Mouse (Mus musculus): ENCODE data around the gene Hist1h2bc.

Hist1h2bc gene

GRCm38 (mm10) chr13:23738041-23738440, 54.0 kb downstream of the Hist1h2bc start:
- DNase-seq, result peak; percentile 26 to 48

DNA sequence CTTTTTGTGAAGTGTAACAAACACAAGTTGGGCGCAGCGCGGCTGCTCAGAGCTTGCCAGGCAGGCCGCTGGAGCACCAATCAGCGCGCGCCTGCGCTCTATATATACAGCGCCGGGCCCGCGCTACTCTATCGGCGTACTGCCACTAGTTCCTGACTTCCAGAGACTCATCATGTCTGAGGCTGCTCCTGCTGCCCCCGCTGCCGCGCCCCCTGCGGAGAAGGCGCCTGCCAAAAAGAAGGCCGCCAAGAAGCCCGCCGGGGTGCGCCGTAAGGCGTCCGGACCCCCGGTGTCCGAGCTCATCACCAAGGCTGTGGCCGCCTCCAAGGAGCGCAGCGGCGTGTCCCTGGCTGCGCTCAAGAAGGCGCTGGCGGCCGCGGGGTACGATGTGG, 54.7 kb downstream of the Hist1h2bc start, which contains the start of gene Hist1h1c:
Hist1h1c (plus strand) TSS at position 132 of the 392 bp plus-strand sequence.
- DNase-seq, result peak; percentile 90

DNA sequence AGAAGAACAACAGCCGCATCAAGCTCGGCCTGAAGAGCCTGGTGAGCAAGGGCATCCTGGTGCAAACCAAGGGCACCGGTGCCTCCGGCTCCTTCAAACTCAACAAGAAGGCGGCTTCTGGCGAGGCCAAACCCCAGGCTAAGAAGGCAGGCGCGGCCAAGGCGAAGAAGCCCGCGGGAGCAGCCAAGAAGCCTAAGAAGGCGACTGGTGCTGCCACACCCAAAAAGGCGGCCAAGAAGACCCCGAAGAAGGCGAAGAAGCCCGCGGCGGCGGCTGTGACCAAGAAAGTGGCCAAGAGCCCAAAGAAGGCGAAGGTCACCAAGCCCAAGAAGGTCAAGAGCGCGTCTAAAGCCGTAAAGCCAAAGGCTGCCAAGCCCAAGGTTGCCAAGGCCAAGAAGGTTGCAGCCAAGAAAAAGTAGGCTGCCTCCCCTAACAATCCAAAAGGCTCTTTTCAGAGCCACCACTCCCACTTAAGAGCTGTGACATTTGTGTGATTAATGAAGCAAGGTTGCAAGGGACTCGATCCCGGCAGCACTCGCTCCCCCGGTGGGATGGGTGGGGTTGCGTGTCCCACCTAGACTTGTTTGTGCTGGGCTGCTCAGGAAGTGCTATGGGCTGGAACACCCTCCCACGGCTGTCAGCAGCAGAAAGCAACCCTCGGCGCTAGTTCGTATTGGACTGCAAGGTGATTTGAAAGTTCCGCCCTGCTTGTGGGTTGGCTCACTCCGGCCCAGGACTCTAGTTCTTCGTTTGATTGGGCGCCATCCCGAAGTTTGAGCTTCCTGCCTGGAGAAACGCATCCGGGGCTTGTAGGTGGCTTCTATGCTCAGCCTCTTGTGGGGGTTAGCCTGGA, 55.3 kb downstream of the Hist1h2bc start:
- DNase-seq, result peak; percentile 90 to 93

DNA sequence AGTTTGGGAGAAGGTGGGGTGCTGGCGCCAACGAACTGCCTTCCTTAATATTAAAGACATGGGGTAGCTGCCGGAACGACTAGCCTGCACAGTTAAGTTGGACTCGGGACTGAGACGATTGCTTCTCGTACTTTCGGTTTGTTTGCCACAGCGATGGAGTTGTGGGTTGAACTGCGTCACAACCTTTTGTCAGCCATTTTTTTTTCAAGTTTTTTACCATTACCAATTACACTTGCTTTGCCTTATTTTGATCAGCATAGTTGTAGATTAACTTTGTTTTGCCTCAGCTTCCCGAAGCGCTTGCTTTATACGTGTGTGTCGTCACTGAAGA, 55.9 kb downstream of the Hist1h2bc start:
- no peak for DNase-seq

GRCm38 (mm10) chr13:23740256-23740840, 56.3 kb downstream of the Hist1h2bc start:
- DNase-seq, result no peak

DNA sequence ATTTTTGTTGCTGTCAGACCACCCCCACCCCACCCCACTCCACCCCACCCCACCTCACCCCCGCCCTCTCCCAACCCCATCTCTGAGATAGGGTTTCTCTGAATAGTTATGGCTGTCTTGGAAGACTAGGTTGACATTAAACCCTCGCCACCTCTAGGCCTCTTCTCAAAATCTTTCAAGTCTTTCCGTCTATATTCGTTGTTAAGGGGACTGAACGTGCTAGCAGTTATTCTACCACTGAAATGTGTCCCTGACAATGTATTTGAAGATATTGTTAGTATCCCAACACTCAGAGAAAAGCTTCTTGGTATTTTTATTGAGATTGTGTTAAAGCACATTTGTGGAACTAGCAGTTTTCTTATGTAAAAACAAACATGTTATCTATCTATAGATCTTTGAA, 56.9 kb downstream of the Hist1h2bc start:
- no peak for DNase-seq

GRCm38 (mm10) chr13:23742007-23742406, 58.0 kb downstream of the Hist1h2bc start:
- DNase-seq, result no peak

Measured in cerebellum, postnatal 10 days (tissue).